Mouse (Mus musculus) midbrain, embryonic 13.5 days (tissue): Measurements from ENCODE around the gene Dnajc27. TPM values are rescaled to one million over a fixed set of nuclear protein-coding genes. Genes with fewer than 3 reads are reported as not detected.

Experiments used
- ATAC-seq: fragments of 200-750 bp; cut with Nextera tagmentation; 2 replicates; pipeline ENCODE4 v1.8.0; 2017; ENCODE audit warnings: mild to moderate bottlenecking, moderate TSS enrichment, moderate library complexity
- H3K27ac ChIP-seq: fragments of 300-500 bp; sonication (generic); 2 replicates; pipeline ENCODE4 v1.5.1; 2015; ENCODE audit warnings: inconsistent platforms, mild to moderate bottlenecking, moderate library complexity
- H3K27me3 ChIP-seq: fragments of 300-500 bp; sonication (generic); 2 replicates; pipeline ENCODE4 v1.6.1; 2015; ENCODE audit warnings: mild to moderate bottlenecking, inconsistent platforms
- H3K36me3 ChIP-seq: fragments of 300-500 bp; sonication (generic); 2 replicates; pipeline ENCODE4 v1.6.1; 2015; ENCODE audit warnings: mild to moderate bottlenecking, inconsistent platforms
- H3K4me1 ChIP-seq: fragments of 300-500 bp; sonication (generic); replicated peaks from 2 replicates; pipeline ENCODE4 v1.6.1; 2015; ENCODE audit warnings: inconsistent platforms
- H3K4me2 ChIP-seq: fragments of 300-500 bp; sonication (generic); replicated peaks from 2 replicates; pipeline ENCODE4 v1.6.1; 2015; ENCODE audit warnings: moderate library complexity, mild to moderate bottlenecking, inconsistent platforms
- H3K4me3 ChIP-seq: fragments of 300-500 bp; sonication (generic); replicated peaks from 2 replicates; pipeline ENCODE4 v1.5.1; 2015; ENCODE audit warnings: mild to moderate bottlenecking, inconsistent platforms
- H3K9ac ChIP-seq: fragments of 300-500 bp; sonication (generic); replicated peaks from 2 replicates; pipeline ENCODE4 v1.6.1; 2015; ENCODE audit warnings: mild to moderate bottlenecking, inconsistent platforms
- H3K9me3 ChIP-seq: fragments of 300-500 bp; sonication (generic); 2 replicates; pipeline ENCODE4 v1.6.1; 2016; ENCODE audit warnings: mild to moderate bottlenecking, inconsistent platforms
- WGBS: fragments of 180-500 bp; shearing (Covaris S2); methylation state at CpG from one replicate; pipeline ENCODE4 v1.1.7; 2015; 5-methylcytosine and 5-hydroxymethylcytosine counted together
- polyA plus RNA-seq: library from polyadenylated mRNA; unstranded; fragments of >200 nt; fragmentation: Nextera tagmentation; extraction: Ambion mirVana; gene quantifications from 2 replicates; pipeline ENCODE4 v1.2.1, GENCODE M21; 2015

The Dnajc27 gene
- polyA plus RNA-seq, 1 experiment from 2014 or later = 15.0 TPM

DNA sequence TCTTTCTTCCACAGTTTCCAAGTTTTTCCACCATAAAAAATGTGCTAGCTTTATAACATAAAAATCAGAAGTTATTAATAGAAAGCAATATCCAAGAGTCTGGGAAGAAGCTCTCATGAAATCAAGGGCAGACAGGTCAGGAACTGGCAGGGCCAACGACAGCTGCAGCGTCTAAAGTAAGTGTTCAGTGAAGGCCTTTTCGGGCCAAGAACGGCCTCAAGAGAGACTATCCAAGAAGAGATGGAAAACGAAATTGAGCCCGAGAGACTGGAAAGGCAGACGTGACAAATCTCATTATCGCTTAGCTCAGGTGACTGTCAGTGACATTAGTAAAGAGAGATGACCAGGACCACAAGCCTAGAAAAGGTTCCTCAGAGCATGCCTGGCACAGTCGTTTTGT, 24.1 kb upstream of the Dnajc27 start:
- Histone ChIP-seq H3K4me3 (no peak overlapping the region), H3K27ac (no peak overlapping the region), H3K9ac (no peak overlapping the region), H3K4me1 (no peaks in the 10 kb centered on the region), H3K27me3 (no peaks in the 10 kb centered on the region), H3K4me2 (no peak overlapping the region), H3K36me3 (no peaks in the 10 kb centered on the region), H3K9me3 (no peaks in the 10 kb centered on the region)
- WGBS = 73% methylated on average over 9 of the region's 9 CpGs
- ATAC-seq = no peak

GRCm38 (mm10) chr12:4059683-4060082, 22.7 kb upstream of the Dnajc27 start:
- H3K4me1 ChIP-seq = no peaks in the 10 kb centered on the region
- ATAC-seq = no peak
- H3K4me2 ChIP-seq = no peak overlapping the region
- H3K9ac ChIP-seq = no peak overlapping the region
- H3K27me3 ChIP-seq = no peaks in the 10 kb centered on the region
- no peaks in the 10 kb centered on the region for H3K36me3 ChIP-seq
- no peak overlapping the region for H3K27ac ChIP-seq
- 87% methylated on average over 4 of the region's 4 CpGs for WGBS
- H3K4me3 ChIP-seq = no peak overlapping the region
- no peaks in the 10 kb centered on the region for H3K9me3 ChIP-seq

DNA sequence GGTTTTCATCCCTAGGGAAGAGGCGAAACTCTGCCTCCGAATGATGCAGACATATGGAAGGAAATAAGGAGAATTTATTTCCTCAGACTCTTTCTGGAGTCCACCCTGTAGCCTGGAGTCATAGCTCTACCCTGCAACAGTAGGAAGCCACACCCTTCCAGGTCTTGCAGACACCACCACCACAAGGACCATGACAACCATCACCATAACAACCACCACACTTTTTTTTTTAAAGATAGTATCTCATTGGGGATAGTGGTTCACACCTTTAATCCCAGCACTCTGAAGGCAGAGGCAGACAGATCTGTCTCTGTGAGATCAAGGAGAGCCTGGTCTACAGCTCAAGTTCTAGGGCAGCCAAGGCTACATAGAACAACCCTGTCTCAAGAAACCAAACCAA, 16.9 kb upstream of the Dnajc27 start:
- H3K4me2 ChIP-seq = no peak overlapping the region
- no peak overlapping the region for H3K27ac ChIP-seq
- no peaks in the 10 kb centered on the region for H3K36me3 ChIP-seq
- H3K4me1 ChIP-seq = no peaks in the 10 kb centered on the region
- H3K27me3 ChIP-seq = no peaks in the 10 kb centered on the region
- H3K9me3 ChIP-seq = no peaks in the 10 kb centered on the region
- WGBS = 100% methylated on average over 2 of the region's 2 CpGs
- no peak for ATAC-seq
- H3K4me3 ChIP-seq = no peak overlapping the region
- H3K9ac ChIP-seq = no peak overlapping the region

- Histone ChIP-seq H3K27ac (no peak overlapping the region), H3K9ac (no peak overlapping the region), H3K36me3 (no peaks in the 10 kb centered on the region), H3K4me1 (no peaks in the 10 kb centered on the region), H3K9me3 (no peaks in the 10 kb centered on the region), H3K27me3 (no peaks in the 10 kb centered on the region), H3K4me2 (no peak overlapping the region), H3K4me3 (no peak overlapping the region)
- 73% methylated on average over 8 of the region's 8 CpGs for WGBS
- ATAC-seq = no peak
Observed at GRCm38 (mm10) chr12:4065944-4066343, 16.4 kb upstream of the Dnajc27 start.

DNA sequence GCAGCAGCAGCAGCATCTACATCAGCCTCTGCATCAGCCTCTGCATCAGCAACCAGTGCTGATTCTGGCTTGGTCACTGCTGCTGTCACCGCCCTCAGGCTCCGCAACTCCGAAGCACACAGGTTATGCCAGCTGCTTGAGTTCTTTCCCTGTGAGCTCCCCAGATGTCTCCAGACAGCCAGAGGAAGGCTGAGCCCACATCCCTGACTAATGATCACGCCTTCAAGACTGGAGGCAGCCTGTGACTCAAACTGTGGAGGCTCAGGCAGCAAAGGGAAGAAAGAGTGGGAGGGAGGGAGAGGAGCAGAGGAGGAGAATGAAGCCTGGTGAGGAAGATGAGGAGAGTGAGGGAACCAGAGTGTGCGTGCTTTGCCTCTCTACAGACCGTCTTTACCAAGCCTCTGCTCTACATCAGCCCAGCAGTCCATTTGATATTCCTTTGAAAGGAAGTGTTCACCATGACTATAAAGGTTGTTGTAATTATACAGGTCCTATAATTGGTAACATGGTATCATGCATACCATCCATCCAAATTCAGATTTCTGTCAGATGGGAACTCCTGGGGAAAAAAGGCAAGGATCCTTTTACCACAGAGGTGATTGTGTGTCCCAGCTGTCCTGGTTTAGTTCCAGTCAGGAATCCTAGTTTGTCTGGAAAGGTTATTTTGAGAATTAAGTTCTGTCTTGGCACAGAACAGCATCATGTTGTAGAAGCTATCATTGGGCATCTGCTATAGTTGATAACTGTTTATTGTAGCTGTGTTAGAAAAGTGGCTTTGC, 15.5 kb upstream of the Dnajc27 start:
- WGBS = 75% methylated on average over 6 of the region's 6 CpGs
- H3K4me1 ChIP-seq = no peaks in the 10 kb centered on the region
- H3K27ac ChIP-seq = no peak overlapping the region
- ATAC-seq = no peak
- H3K9me3 ChIP-seq = no peaks in the 10 kb centered on the region
- no peak overlapping the region for H3K4me3 ChIP-seq
- no peaks in the 10 kb centered on the region for H3K36me3 ChIP-seq
- no peaks in the 10 kb centered on the region for H3K27me3 ChIP-seq
- H3K4me2 ChIP-seq = no peak overlapping the region
- H3K9ac ChIP-seq = no peak overlapping the region

GRCm38 (mm10) chr12:4068551-4068950, 13.8 kb upstream of the Dnajc27 start:
- Histone ChIP-seq H3K9me3 (no peaks in the 10 kb centered on the region), H3K4me3 (no peak overlapping the region), H3K4me2 (no peak overlapping the region), H3K27ac (no peak overlapping the region), H3K4me1 (no peaks in the 10 kb centered on the region), H3K36me3 (no peaks in the 10 kb centered on the region), H3K9ac (no peak overlapping the region), H3K27me3 (no peaks in the 10 kb centered on the region)
- WGBS = 84% methylated on average over 4 of the region's 4 CpGs
- no peak for ATAC-seq

- H3K4me2 ChIP-seq = no peak overlapping the region
- no peaks in the 10 kb centered on the region for H3K36me3 ChIP-seq
- no peaks in the 10 kb centered on the region for H3K9me3 ChIP-seq
- no peak overlapping the region for H3K4me3 ChIP-seq
- H3K27ac ChIP-seq = no peak overlapping the region
- no peaks in the 10 kb centered on the region for H3K4me1 ChIP-seq
- no peaks in the 10 kb centered on the region for H3K27me3 ChIP-seq
- H3K9ac ChIP-seq = no peak overlapping the region
- 85% methylated on average over 9 of the region's 9 CpGs for WGBS
- ATAC-seq = no peak
Observed at GRCm38 (mm10) chr12:4071671-4072070, 10.7 kb upstream of the Dnajc27 start.

DNA sequence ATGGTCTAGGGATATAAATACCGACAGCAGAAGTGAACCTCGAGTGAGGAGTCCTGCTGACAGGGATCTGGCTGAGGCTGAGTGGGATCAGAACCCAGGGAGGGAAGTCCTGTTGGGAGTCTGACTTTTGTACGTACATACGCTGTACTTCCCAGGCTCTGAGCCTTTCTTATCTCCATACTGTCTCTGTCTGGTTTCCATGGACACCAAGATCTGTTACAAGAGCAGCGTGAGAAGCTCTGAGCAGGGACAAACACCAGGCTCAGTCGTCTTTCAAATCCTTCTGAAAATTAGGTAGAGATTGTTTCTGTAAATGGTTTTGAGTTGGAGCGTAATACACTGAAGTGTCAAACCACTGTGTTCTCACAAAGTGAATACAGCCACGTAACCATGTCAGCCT, 7.0 kb upstream of the Dnajc27 start:
- H3K9ac ChIP-seq = no peak overlapping the region
- WGBS = 57% methylated on average over 8 of the region's 8 CpGs

GRCm38 (mm10) chr12:4076383-4076782, 6.0 kb upstream of the Dnajc27 start:
- ATAC-seq = no peak
- H3K36me3 ChIP-seq = no peaks in the 10 kb centered on the region
- H3K4me1 ChIP-seq = no peaks in the 10 kb centered on the region
- no peak overlapping the region for H3K4me3 ChIP-seq
- H3K9ac ChIP-seq = no peak overlapping the region
- no peak overlapping the region for H3K27ac ChIP-seq
- H3K9me3 ChIP-seq = no peaks in the 10 kb centered on the region
- H3K27me3 ChIP-seq = no peaks in the 10 kb centered on the region
- H3K4me2 ChIP-seq = no peak overlapping the region

More for the DNA sequence above, 7.0 kb upstream of the Dnajc27 start:
- no peak overlapping the region for H3K27ac ChIP-seq
- no peaks in the 10 kb centered on the region for H3K9me3 ChIP-seq
- H3K36me3 ChIP-seq = no peaks in the 10 kb centered on the region
- no peaks in the 10 kb centered on the region for H3K27me3 ChIP-seq
- H3K4me3 ChIP-seq = no peak overlapping the region
- no peaks in the 10 kb centered on the region for H3K4me1 ChIP-seq
- H3K4me2 ChIP-seq = no peak overlapping the region
- ATAC-seq = no peak

GRCm38 (mm10) chr12:4078069-4078468, 4.3 kb upstream of the Dnajc27 start:
- WGBS = 63% methylated on average over 1 of the region's 1 CpGs
- no peak for ATAC-seq
- Histone ChIP-seq H3K9ac (no peak overlapping the region), H3K27me3 (no peaks in the 10 kb centered on the region), H3K9me3 (no peaks in the 10 kb centered on the region), H3K4me3 (no peak overlapping the region), H3K4me1 (peaks cover 8% of the 10 kb centered on the region), H3K36me3 (no peaks in the 10 kb centered on the region), H3K27ac (no peak overlapping the region), H3K4me2 (no peak overlapping the region)

- 0% methylated on average over 2 of the region's 2 CpGs for WGBS
- H3K36me3 ChIP-seq = no peaks in the 10 kb centered on the region
Observed at GRCm38 (mm10) chr12:4080311-4080710, 2.1 kb upstream of the Dnajc27 start.

GRCm38 (mm10) chr12:4083441-4083840, 1.1 kb downstream of the Dnajc27 start:
- H3K4me1 ChIP-seq = peaks cover 19% of the 10 kb centered on the region
- H3K9me3 ChIP-seq = no peaks in the 10 kb centered on the region
- ATAC-seq = no peak
- H3K9ac ChIP-seq = peak overlapping the region; percentile 56
- no peaks in the 10 kb centered on the region for H3K27me3 ChIP-seq
- H3K4me2 ChIP-seq = peak overlapping the region; percentile 61
- WGBS = 71% methylated on average over 8 of the region's 8 CpGs
- H3K27ac ChIP-seq = no peak overlapping the region
- peaks cover 19% of the 10 kb centered on the region for H3K36me3 ChIP-seq
- peak overlapping the region; percentile 59 for H3K4me3 ChIP-seq

More at GRCm38 (mm10) chr12:4080311-4080710, 2.1 kb upstream of the Dnajc27 start:
- Histone ChIP-seq H3K9me3 (no peaks in the 10 kb centered on the region), H3K4me3 (no peak overlapping the region), H3K27me3 (no peaks in the 10 kb centered on the region), H3K27ac (no peak overlapping the region), H3K4me2 (no peak overlapping the region), H3K9ac (no peak overlapping the region), H3K4me1 (peaks cover 19% of the 10 kb centered on the region)
- no peak for ATAC-seq

DNA sequence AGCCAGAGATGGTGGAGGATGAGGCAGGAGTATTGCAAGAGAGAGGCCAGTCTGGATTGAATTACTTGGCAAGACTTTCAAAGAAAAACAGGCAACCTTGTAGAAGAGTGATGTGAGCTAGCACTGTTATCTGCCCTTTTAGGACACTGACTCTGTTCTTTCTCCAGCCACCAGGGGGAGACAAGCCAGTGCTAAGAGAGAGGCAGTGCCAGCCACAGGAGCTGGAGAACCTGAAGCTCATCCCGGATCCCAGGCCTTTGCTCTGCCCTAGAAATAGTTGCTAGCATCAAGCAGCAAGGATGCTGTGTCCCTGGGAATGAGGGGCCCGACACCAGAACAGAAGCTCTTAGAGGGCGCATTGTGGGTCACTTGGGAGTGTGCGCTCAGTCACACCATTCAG, 25.0 kb downstream of the Dnajc27 start:
- no peak overlapping the region for H3K4me3 ChIP-seq
- no peak overlapping the region for H3K9ac ChIP-seq
- peak; percentile 83 for ATAC-seq
- no peaks in the 10 kb centered on the region for H3K4me1 ChIP-seq
- H3K4me2 ChIP-seq = no peak overlapping the region
- H3K27ac ChIP-seq = no peak overlapping the region
- H3K36me3 ChIP-seq = peaks cover 50% of the 10 kb centered on the region
- no peaks in the 10 kb centered on the region for H3K27me3 ChIP-seq
- WGBS = 76% methylated on average over 4 of the region's 4 CpGs
- no peaks in the 10 kb centered on the region for H3K9me3 ChIP-seq
